Comparison of ENCODE assay signal across 8 mouse cellular contexts in genomic region chr13:44408960-44409719, GRCm38 (mm10).
DNase-seq lines count a peak whose midpoint lies in the region; ATAC-seq lines count a peak whose summit lies in the region.

No protein-coding gene starts in this region.

- H3K4me3 ChIP-seq in liver, embryonic 11.5 days (ENCODE audit: low read depth, low read length): no peak overlapping the region
- H3K4me3 ChIP-seq in hindbrain, embryonic 16.5 days (ENCODE audit: low read length): no peak overlapping the region
- no peak overlapping the region for H3K4me3 ChIP-seq in hindbrain, embryonic 13.5 days
- no peak overlapping the region for H3K4me3 ChIP-seq in hindbrain, embryonic 12.5 days

- H3K9me3 ChIP-seq in liver, embryonic 11.5 days (ENCODE audit: control insufficient read depth, low read length): no peaks in the 10 kb centered on the region
- H3K9me3 ChIP-seq in hindbrain, embryonic 16.5 days (ENCODE audit: control insufficient read depth, low read length): no peaks in the 10 kb centered on the region
- H3K9me3 ChIP-seq in hindbrain, embryonic 13.5 days: no peaks in the 10 kb centered on the region
- no peaks in the 10 kb centered on the region for H3K9me3 ChIP-seq in hindbrain, embryonic 12.5 days (replicated peaks)

- intact Hi-C loops in heart, postnatal 36 days (cut with DNase I): no loop called here

- DNase-seq in adrenal gland, adult (ENCODE audit: inconsistent age in 2 of 2, low spot score in 1 of 2): peak; percentile 58 to 82
- DNase-seq in cerebellum, postnatal 14 days: peak; percentile 37 to 38
- DNase-seq in heart, postnatal 36 days: peak; percentile 59 to 65
- no peak for DNase-seq in liver, embryonic 11.5 days (ENCODE audit: low spot score)
- no peak for DNase-seq in left cerebral cortex, adult 11 months (ENCODE audit: low spot score)

- no peak for ATAC-seq in liver, embryonic 11.5 days (replicated peaks; ENCODE audit: low FRiP score)
- ATAC-seq in hindbrain, embryonic 16.5 days: no peak
- no peak for ATAC-seq in hindbrain, embryonic 13.5 days (ENCODE audit: low FRiP score)
- no peak for ATAC-seq in hindbrain, embryonic 12.5 days (ENCODE audit: low FRiP score)

- H3K4me1 ChIP-seq in liver, embryonic 11.5 days (replicated peaks; ENCODE audit: control insufficient read depth, insufficient read depth, low read length): 0 out of 2 replicates have a peak, but pooled peaks cover 2% of the 10 kb centered on the region
- H3K4me1 ChIP-seq in hindbrain, embryonic 16.5 days (ENCODE audit: control insufficient read depth, insufficient read depth, low read depth, low read length): 0 out of 2 replicates have a peak, but pooled peaks cover 4% of the 10 kb centered on the region
- no peaks in the 10 kb centered on the region for H3K4me1 ChIP-seq in hindbrain, embryonic 13.5 days (replicated peaks)
- peaks cover 7% of the 10 kb centered on the region; the same call in 1 of the 2 replicates for H3K4me1 ChIP-seq in hindbrain, embryonic 12.5 days

- H3K9ac ChIP-seq in liver, embryonic 11.5 days (ENCODE audit: low read depth, low read length): no peak overlapping the region
- H3K9ac ChIP-seq in hindbrain, embryonic 16.5 days (ENCODE audit: low read depth, low read length): no peak overlapping the region
- H3K9ac ChIP-seq in hindbrain, embryonic 13.5 days: no peak overlapping the region
- H3K9ac ChIP-seq in hindbrain, embryonic 12.5 days: no peak overlapping the region

- peak overlapping the region; percentile 4 for H3K27ac ChIP-seq in liver, embryonic 11.5 days (ENCODE audit: low read depth, low read length)
- no peak overlapping the region for H3K27ac ChIP-seq in hindbrain, embryonic 16.5 days (ENCODE audit: low read depth, low read length)
- no peak overlapping the region for H3K27ac ChIP-seq in hindbrain, embryonic 13.5 days
- no peak overlapping the region for H3K27ac ChIP-seq in hindbrain, embryonic 12.5 days

- 58% methylated on average over 14 of the region's 14 CpGs for WGBS in liver, embryonic 11.5 days
- 59% methylated on average over 14 of the region's 14 CpGs for WGBS in hindbrain, embryonic 16.5 days
- WGBS in hindbrain, embryonic 13.5 days: 63% methylated on average over 14 of the region's 14 CpGs
- WGBS in hindbrain, embryonic 12.5 days: 70% methylated on average over 14 of the region's 14 CpGs

- H3K4me2 ChIP-seq in liver, embryonic 11.5 days: no peak overlapping the region
- H3K4me2 ChIP-seq in hindbrain, embryonic 16.5 days (ENCODE audit: low read length): no peak overlapping the region
- no peak overlapping the region for H3K4me2 ChIP-seq in hindbrain, embryonic 13.5 days
- no peak overlapping the region for H3K4me2 ChIP-seq in hindbrain, embryonic 12.5 days (replicated peaks)

- no peaks in the 10 kb centered on the region for H3K36me3 ChIP-seq in liver, embryonic 11.5 days (ENCODE audit: control insufficient read depth, insufficient read depth, low read length)
- no peaks in the 10 kb centered on the region for H3K36me3 ChIP-seq in hindbrain, embryonic 16.5 days (ENCODE audit: control insufficient read depth, insufficient read depth, low read length)
- H3K36me3 ChIP-seq in hindbrain, embryonic 13.5 days: no peaks in the 10 kb centered on the region
- no peaks in the 10 kb centered on the region for H3K36me3 ChIP-seq in hindbrain, embryonic 12.5 days

- no peaks in the 10 kb centered on the region for H3K27me3 ChIP-seq in liver, embryonic 11.5 days (replicated peaks; ENCODE audit: control insufficient read depth, insufficient read depth, low read length)
- H3K27me3 ChIP-seq in hindbrain, embryonic 16.5 days (replicated peaks; ENCODE audit: control insufficient read depth, insufficient read depth, low read length): no peaks in the 10 kb centered on the region
- H3K27me3 ChIP-seq in hindbrain, embryonic 13.5 days: no peaks in the 10 kb centered on the region
- H3K27me3 ChIP-seq in hindbrain, embryonic 12.5 days: no peaks in the 10 kb centered on the region; the same call in 1 of the 2 replicates

Comparison
In these comparisons a context has a peak if more than half of its experiments do, and no peak if none do; other contexts are left out.
1. DNase-seq: peak in adrenal gland, adult (2 of 2), cerebellum, postnatal 14 days (2 of 2) and heart, postnatal 36 days (2 of 2); none in liver, embryonic 11.5 days (single experiment) and left cerebral cortex, adult 11 months (single experiment).